Mouse (Mus musculus) kidney, adult 2 months (tissue): ENCODE measurements at regions not wholly inside any gene's neighbourhood (a gene's known extent, or its start where the extent isn't known, plus 50 kb on each side); places are given as distances from the start of the nearest gene placed in this dataset.
"Not testable (repeated sequence)": the region's sequence is repeated elsewhere in the genome, so short reads cannot be mapped to it uniquely, and the experiment has no call there.

Experiments
- DNase-seq: peaks from one replicate; pipeline ENCODE4 v3.0.0; 2021
- H3K27ac ChIP-seq: fragments of 200-500 bp; 2 replicates; pipeline ENCODE4 v1.5.1; 2012; ENCODE audit warnings: low read depth, low read length, control low read depth, inconsistent platforms; ENCODE audit not compliant: insufficient read depth
- H3K27me3 ChIP-seq: fragments of 200-500 bp; replicated peaks from 2 replicates; pipeline ENCODE4 v1.6.1; 2012; ENCODE audit warnings: mild to moderate bottlenecking, moderate library complexity, low read length, inconsistent platforms; ENCODE audit not compliant: control insufficient read depth, insufficient read depth
- H3K36me3 ChIP-seq: fragments of 200-500 bp; 2 replicates; pipeline ENCODE4 v1.6.1; 2012; ENCODE audit warnings: mild to moderate bottlenecking, moderate library complexity, low read length, inconsistent platforms; ENCODE audit not compliant: control insufficient read depth, insufficient read depth
- H3K4me1 ChIP-seq: fragments of 200-500 bp; 2 replicates; pipeline ENCODE4 v1.6.1; 2011; ENCODE audit warnings: low read length; ENCODE audit not compliant: control insufficient read depth, insufficient read depth
- H3K4me3 ChIP-seq: fragments of 200-500 bp; 2 replicates; pipeline ENCODE4 v1.5.1; 2011; ENCODE audit warnings: mild to moderate bottlenecking, low read depth, low read length, control low read depth; ENCODE audit not compliant: insufficient read depth
- CTCF ChIP-seq: fragments of 200-500 bp; conservative IDR thresholded peaks from 2 replicates; pipeline ENCODE4 v1.5.1; 2011; ENCODE audit warnings: low read depth, mild to moderate bottlenecking, control low read depth, low read length, moderate library complexity, mixed read lengths; ENCODE audit not compliant: insufficient read depth, insufficient read length
- POLR2A ChIP-seq: fragments of 200-500 bp; IDR thresholded peaks from one replicate; pipeline ENCODE4 v1.6.1; 2011; ENCODE audit warnings: low read depth, low read length, control low read depth
- WGBS: fragments of 180-500 bp; shearing (Covaris S2); methylation state at CpG from one replicate; pipeline ENCODE4 v1.1.7; 2018; 5-methylcytosine and 5-hydroxymethylcytosine counted together

GRCm38 (mm10) chr7:93254287-93254686 lies 174.6 kb downstream of the Fam181b start:
- H3K27me3 ChIP-seq, H3K4me3 ChIP-seq, H3K4me1 ChIP-seq, H3K27ac ChIP-seq, DNase-seq, H3K36me3 ChIP-seq: not testable (repeated sequence)

- H3K27ac ChIP-seq, result no peak overlapping the region
- no peak for TF ChIP-seq POLR2A
- no peak for TF ChIP-seq CTCF
- WGBS, result 80% methylated on average over 3 of the region's 3 CpGs
- H3K27me3 ChIP-seq, result no peaks in the 10 kb centered on the region
- no peaks in the 10 kb centered on the region for H3K4me1 ChIP-seq
- H3K4me3 ChIP-seq, result no peak overlapping the region
- DNase-seq, result no peak
- no peaks in the 10 kb centered on the region for H3K36me3 ChIP-seq
Measured at GRCm38 (mm10) chr7:93285748-93286147, 206.1 kb downstream of the Fam181b start.

DNA sequence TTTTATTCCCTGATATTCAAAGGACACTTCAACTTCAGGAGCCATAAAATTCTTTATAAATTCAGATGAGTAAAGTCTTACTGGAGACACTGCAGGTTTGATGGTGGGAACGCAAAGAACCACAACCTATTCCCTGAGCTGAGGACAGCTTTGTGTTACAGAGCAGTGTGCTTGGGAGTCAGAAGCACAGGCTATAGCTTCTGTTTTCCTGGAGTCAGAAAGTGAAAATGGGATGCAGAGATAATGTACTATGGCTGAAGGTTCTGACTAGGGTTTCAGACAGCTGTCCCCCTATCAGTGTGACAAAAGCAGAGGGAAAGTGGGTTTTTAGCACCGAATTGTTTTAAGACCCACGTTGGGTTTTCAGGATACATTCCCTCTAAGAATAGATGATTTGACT lies 211.8 kb downstream of the Fam181b start:
- Histone ChIP-seq H3K27ac (no peak overlapping the region), H3K4me3 (no peak overlapping the region), H3K27me3 (no peaks in the 10 kb centered on the region), H3K36me3 (no peaks in the 10 kb centered on the region), H3K4me1 (no peaks in the 10 kb centered on the region)
- no peak for DNase-seq
- no peak for TF ChIP-seq POLR2A
- no peak for TF ChIP-seq CTCF
- 73% methylated on average over 3 of the region's 3 CpGs for WGBS

- no peak for TF ChIP-seq CTCF
- WGBS, result 76% methylated on average over 3 of the region's 3 CpGs
- Histone ChIP-seq H3K36me3 (no peaks in the 10 kb centered on the region), H3K4me1 (no peaks in the 10 kb centered on the region), H3K27ac (no peak overlapping the region), H3K27me3 (no peaks in the 10 kb centered on the region), H3K4me3 (no peak overlapping the region)
- no peak for DNase-seq
Measured at GRCm38 (mm10) chr7:93291945-93292696, 212.5 kb downstream of the Fam181b start.

- H3K4me1 ChIP-seq, result no peaks in the 10 kb centered on the region
- H3K27me3 ChIP-seq, result no peaks in the 10 kb centered on the region
- H3K27ac ChIP-seq, result no peak overlapping the region
- whole genome bisulfite sequencing, result 23% methylated on average over 1 of the region's 1 CpGs
- H3K36me3 ChIP-seq, result no peaks in the 10 kb centered on the region
- DNase-seq, result no peak
- no peak for TF ChIP-seq POLR2A
- no peak for TF ChIP-seq CTCF
- H3K4me3 ChIP-seq, result no peak overlapping the region
Measured at GRCm38 (mm10) chr7:93312731-93313130, 233.1 kb downstream of the Fam181b start.

- H3K27ac ChIP-seq, result no peak overlapping the region
- no peak for DNase-seq
- no peak overlapping the region for H3K4me3 ChIP-seq
- H3K4me1 ChIP-seq, result no peaks in the 10 kb centered on the region
- H3K27me3 ChIP-seq, result no peaks in the 10 kb centered on the region
- H3K36me3 ChIP-seq, result no peaks in the 10 kb centered on the region
- WGBS, result 85% methylated on average over 1 of the region's 1 CpGs
- TF ChIP-seq POLR2A, result no peak
- no peak for TF ChIP-seq CTCF
Measured at GRCm38 (mm10) chr7:93331351-93331750, 251.7 kb downstream of the Fam181b start.

- no peaks in the 10 kb centered on the region for H3K4me1 ChIP-seq
- no peak overlapping the region for H3K4me3 ChIP-seq
- no peak overlapping the region for H3K27ac ChIP-seq
- WGBS, result 56% methylated on average over 3 of the region's 3 CpGs
- no peak for DNase-seq
- no peaks in the 10 kb centered on the region for H3K27me3 ChIP-seq
- TF ChIP-seq POLR2A (no peak), CTCF (no peak)
- H3K36me3 ChIP-seq, result no peaks in the 10 kb centered on the region
Measured at GRCm38 (mm10) chr7:93332203-93332602, 252.5 kb downstream of the Fam181b start.
